Mouse (Mus musculus) ES-E14 (cell line): ENCODE results near the gene 1700001L19Rik.

Experiments
- MAFK ChIP-seq: IDR thresholded peaks from 2 replicates; pipeline ENCODE4 v1.6.1; 2014; ENCODE audit warnings: mild to moderate bottlenecking, low read depth, low read length, inconsistent platforms; ENCODE audit not compliant: insufficient read depth
- ZC3H11A ChIP-seq: IDR thresholded peaks from 2 replicates; pipeline ENCODE4 v1.6.1; 2012; ENCODE audit warnings: low read depth, mild to moderate bottlenecking, inconsistent platforms, low read length, borderline replicate concordance
- ZNF384 ChIP-seq: IDR thresholded peaks from 2 replicates; pipeline ENCODE4 v1.6.1; 2012; ENCODE audit warnings: low read depth, low read length, inconsistent platforms

- TF ChIP-seq ZC3H11A (no peak), ZNF384 (no peak), MAFK (no peak)
These were observed 25.0 kb upstream of the 1700001L19Rik start for GRCm38 (mm10) chr13:68572247-68572646.
